Mouse (Mus musculus) cerebellum, adult 2 months (tissue): Measurements from ENCODE around the gene Krtap12-1. TPM values are rescaled to one million over a fixed set of nuclear protein-coding genes. Genes with fewer than 3 reads are reported as not detected.
"Not testable (repeated sequence)": the region's sequence is repeated elsewhere in the genome, so short reads cannot be mapped to it uniquely, and the experiment has no call there.

Experiments used
- DNase-seq, 2 experiments: peaks; one replicate each; pipeline ENCODE4 v3.0.0; 2021
- H3K27ac ChIP-seq: fragments of 200-500 bp; 2 replicates; pipeline ENCODE4 v1.5.1; 2012; ENCODE audit warnings: low read length, control low read depth, inconsistent platforms; ENCODE audit not compliant: insufficient read depth
- H3K27me3 ChIP-seq: fragments of 200-500 bp; 2 replicates; pipeline ENCODE4 v1.6.1; 2012; ENCODE audit warnings: inconsistent platforms, mild to moderate bottlenecking, low read length, moderate library complexity; ENCODE audit not compliant: control insufficient read depth, insufficient read depth
- H3K4me1 ChIP-seq: fragments of 200-500 bp; 2 replicates; pipeline ENCODE4 v1.6.1; 2011; ENCODE audit warnings: low read length; ENCODE audit not compliant: control insufficient read depth, insufficient read depth
- H3K4me3 ChIP-seq: fragments of 200-500 bp; replicated peaks from 2 replicates; pipeline ENCODE3; 2011; ENCODE audit warnings: mild to moderate bottlenecking, low read depth, low read length, control low read depth; ENCODE audit not compliant: insufficient read depth
- CTCF ChIP-seq: fragments of 200-500 bp; IDR thresholded peaks from 2 replicates; pipeline ENCODE4 v1.5.1; 2011; ENCODE audit warnings: low read depth, mild to moderate bottlenecking, control low read depth, low read length, moderate library complexity, borderline replicate concordance; ENCODE audit not compliant: insufficient read depth
- POLR2A ChIP-seq: fragments of 200-500 bp; IDR thresholded peaks from 2 replicates; pipeline ENCODE4 v1.6.1; 2011; ENCODE audit warnings: low read length, control low read depth, borderline replicate concordance; ENCODE audit not compliant: insufficient read depth
- WGBS: fragments of 180-500 bp; shearing (Covaris S2); methylation state at CpG from one replicate; pipeline ENCODE4 v1.1.7; 2018; 5-methylcytosine and 5-hydroxymethylcytosine counted together
- polyA plus RNA-seq: library from polyadenylated mRNA; depleted of rRNA; stranded (reverse); fragments of >200 nt; gene quantifications from 2 replicates; pipeline ENCODE4 v1.2.3, GENCODE M21; 2012; rRNA removed

Krtap12-1 gene
- not detected in 2 replicates for polyA plus RNA-seq

DNA sequence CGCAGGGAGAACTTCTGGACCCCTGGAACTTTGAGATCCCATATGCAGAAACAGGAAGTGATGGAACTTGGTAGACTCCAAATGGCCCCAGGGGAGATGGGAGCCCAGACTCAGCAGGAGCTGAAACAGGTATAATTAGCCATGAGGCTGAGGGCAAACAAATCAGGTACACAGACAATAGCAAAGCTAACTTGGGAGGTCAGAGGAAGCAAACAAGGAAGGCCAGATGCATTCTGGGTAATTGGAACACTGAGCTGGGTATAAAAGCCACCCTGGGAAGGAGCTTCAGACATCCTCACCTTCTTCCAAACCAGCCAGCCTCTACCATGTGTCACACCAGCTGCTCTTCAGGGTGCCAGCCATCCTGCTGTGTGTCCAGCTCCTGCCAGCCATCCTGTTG, at the start of gene Krtap12-1:
Gene Krtap12-1 (plus strand): TSS at position 301 of the 400 bp plus-strand sequence.
- not testable (repeated sequence) for H3K4me3 ChIP-seq, H3K27ac ChIP-seq, DNase-seq, H3K4me1 ChIP-seq, H3K27me3 ChIP-seq
- WGBS, result 97% methylated on average over 1 of the region's 1 CpGs

GRCm38 (mm10) chr10:77670710-77671109, 49.7 kb upstream of the Krtap12-1 start:
- H3K27me3 ChIP-seq, result no peaks in the 10 kb centered on the region
- 70% methylated on average over 4 of the region's 4 CpGs for WGBS
- TF ChIP-seq CTCF (no peak), POLR2A (no peak)
- DNase-seq, result no peak
- H3K4me3 ChIP-seq, result no peak overlapping the region
- no peak overlapping the region for H3K27ac ChIP-seq
- H3K4me1 ChIP-seq, result peaks cover 3% of the 10 kb centered on the region

GRCm38 (mm10) chr10:77671519-77671918, 48.9 kb upstream of the Krtap12-1 start:
- DNase-seq, result no peak
- H3K4me1 ChIP-seq, result no peaks in the 10 kb centered on the region
- no peak overlapping the region for H3K4me3 ChIP-seq
- no peak for TF ChIP-seq POLR2A
- no peak for TF ChIP-seq CTCF
- H3K27me3 ChIP-seq, result no peaks in the 10 kb centered on the region
- no peak overlapping the region for H3K27ac ChIP-seq
- WGBS, result 94% methylated on average over 4 of the region's 4 CpGs

DNA sequence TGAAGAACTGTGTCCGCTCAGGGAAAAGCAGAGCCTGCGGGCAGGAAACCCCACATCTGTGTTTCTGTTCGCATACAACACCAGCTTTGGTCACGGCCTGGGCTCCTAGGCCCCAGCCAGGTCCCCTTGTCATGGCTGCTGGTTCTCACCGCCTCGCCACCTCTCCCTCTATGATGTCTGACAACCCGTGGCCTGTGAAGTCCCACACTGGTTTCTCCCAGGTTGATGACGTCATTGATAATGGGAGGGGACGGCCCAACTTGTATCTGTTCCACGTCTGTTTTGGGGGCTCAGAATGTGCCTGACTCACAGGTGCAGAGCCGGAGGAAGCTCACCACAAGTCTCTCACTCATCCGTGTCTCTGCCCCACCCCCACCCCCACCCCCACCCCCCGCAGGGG, 46.6 kb upstream of the Krtap12-1 start:
- Histone ChIP-seq H3K27me3 (no peaks in the 10 kb centered on the region; the same call in 1 of the 2 replicates), H3K4me3 (no peak overlapping the region), H3K27ac (no peak overlapping the region), H3K4me1 (no peaks in the 10 kb centered on the region)
- DNase-seq, result no peak
- 59% methylated on average over 13 of the region's 13 CpGs for WGBS
- TF ChIP-seq CTCF (no peak), POLR2A (no peak)

DNA sequence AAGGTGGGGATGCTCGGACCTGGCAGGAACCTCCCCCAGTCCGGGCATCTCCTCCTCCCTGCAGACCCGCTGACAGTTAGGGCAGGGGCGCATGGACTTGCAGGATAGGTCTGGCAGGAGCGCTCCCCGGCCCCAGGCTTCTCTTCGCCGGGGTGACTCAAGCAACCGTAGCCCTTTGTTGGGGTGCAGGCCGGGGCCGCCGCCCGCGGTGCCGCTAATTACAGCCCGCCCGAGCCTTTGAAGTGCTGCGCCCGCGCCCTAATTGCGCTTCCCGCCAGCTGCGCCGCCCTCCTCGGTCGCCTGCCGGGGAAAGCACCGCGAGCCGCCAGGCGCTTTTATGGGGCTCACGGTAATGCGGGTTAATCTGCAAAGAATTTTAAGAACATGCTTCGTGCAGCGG, 42.8 kb upstream of the Krtap12-1 start:
- Histone ChIP-seq H3K27ac (no peak overlapping the region), H3K4me1 (no peaks in the 10 kb centered on the region), H3K27me3 (no peaks in the 10 kb centered on the region; the same call in 1 of the 2 replicates), H3K4me3 (no peak overlapping the region)
- whole genome bisulfite sequencing, result under 1% methylated on average over 35 of the region's 35 CpGs
- DNase-seq, result no peak
- TF ChIP-seq POLR2A (no peak), CTCF (no peak)

GRCm38 (mm10) chr10:77682994-77683393, 37.4 kb upstream of the Krtap12-1 start:
- Histone ChIP-seq H3K4me1 (no peaks in the 10 kb centered on the region), H3K4me3 (no peak overlapping the region), H3K27me3 (peaks cover 2% of the 10 kb centered on the region; the same call in 1 of the 2 replicates), H3K27ac (no peak overlapping the region)
- no peak for TF ChIP-seq CTCF
- TF ChIP-seq POLR2A, result no peak
- DNase-seq, result no peak
- 78% methylated on average over 7 of the region's 7 CpGs for WGBS

GRCm38 (mm10) chr10:77684181-77684580, 36.2 kb upstream of the Krtap12-1 start:
- no peak for TF ChIP-seq POLR2A
- no peak for TF ChIP-seq CTCF
- WGBS, result 45% methylated on average over 8 of the region's 8 CpGs
- Histone ChIP-seq H3K4me3 (no peak overlapping the region), H3K4me1 (no peaks in the 10 kb centered on the region), H3K27ac (no peak overlapping the region), H3K27me3 (0 out of 2 replicates have a peak, but pooled peaks cover 2% of the 10 kb centered on the region)
- DNase-seq, result no peak

DNA sequence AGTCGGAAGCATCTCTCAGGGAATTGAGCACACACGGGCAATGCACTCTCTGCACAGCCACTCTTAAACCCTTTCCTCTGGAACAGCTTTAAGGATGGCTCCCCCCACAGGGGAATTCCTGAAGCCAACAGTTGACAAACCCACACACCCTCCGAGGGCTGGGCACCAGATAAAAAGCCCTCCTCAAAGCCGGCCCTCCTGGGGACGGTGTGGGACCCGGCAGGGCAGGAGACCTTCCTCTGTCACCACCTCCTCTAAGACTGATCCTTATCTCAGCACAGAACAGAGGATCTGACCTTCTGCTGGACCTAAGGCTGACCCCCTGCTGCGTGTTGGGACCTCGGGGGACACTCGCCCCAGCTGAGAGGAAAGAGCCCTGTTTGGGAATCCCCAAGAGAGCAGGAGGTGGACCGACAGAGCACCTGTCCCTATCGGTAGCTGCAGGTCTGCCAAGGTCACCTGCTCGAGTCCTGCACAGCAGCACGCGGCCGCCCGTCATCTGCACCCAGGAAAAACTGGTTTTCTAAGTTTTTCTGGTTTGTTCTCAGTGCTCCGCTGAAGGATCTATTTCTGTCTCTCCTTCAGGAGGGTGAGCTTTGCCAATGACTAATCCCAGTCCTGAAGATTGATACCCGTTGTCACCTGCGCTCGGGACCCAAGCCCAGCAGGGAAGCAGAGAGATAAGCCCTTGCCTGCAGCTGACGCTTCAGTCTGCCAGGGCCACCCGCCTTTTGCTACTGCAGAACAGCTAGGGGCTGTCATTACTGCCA, 34.3 kb upstream of the Krtap12-1 start, which contains the start of gene Tspear:
Gene Tspear (plus strand): TSS at position 675 of the 770 bp plus-strand sequence.
- DNase-seq, result no peak
- H3K27me3 ChIP-seq, result 0 out of 2 replicates have a peak, but pooled peaks cover 2% of the 10 kb centered on the region
- H3K4me3 ChIP-seq, result no peak within 1 kb of the TSS
- H3K27ac ChIP-seq, result no peak within 1 kb of the TSS
- no peaks in the 10 kb centered on the region for H3K4me1 ChIP-seq
- TF ChIP-seq POLR2A (no peak), CTCF (no peak)
- WGBS, result 10% methylated on average over 22 of the region's 22 CpGs
